Mouse (Mus musculus): ENCODE measurements around the gene Rpl23. TPM values are rescaled to one million over a fixed set of nuclear protein-coding genes. Genes with fewer than 3 reads are reported as not detected.

The Rpl23 gene
- polyA plus RNA-seq, 2 experiments = 484 to 502 TPM

DNA sequence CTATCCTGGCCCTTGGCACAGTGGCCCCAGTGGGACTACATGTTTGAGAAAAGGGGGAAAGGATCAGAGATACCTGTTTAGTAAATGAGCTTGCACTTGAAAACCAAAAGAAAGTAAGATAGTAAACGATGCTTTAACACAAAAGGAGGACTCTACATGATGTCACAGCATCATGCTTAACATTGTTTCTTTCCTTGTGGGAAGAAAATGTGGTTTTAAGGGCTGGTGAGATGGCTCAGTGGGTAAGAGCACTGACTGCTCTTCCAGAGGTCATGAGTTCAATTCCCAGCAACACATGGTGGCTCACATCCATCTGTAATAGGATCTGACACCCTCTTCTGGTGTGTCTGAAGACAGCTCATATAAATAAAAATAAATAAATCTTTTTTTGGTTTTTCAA, 24.1 kb downstream of the Rpl23 start:
- H3K36me3 ChIP-seq (replicated peaks; ENCODE audit: control insufficient read depth, insufficient read depth, low read depth) = peaks cover 25% of the 10 kb centered on the region
- H3K4me1 ChIP-seq (replicated peaks; ENCODE audit: control insufficient read depth in 2 of 2, insufficient read depth in 2 of 2, low read length in 1 of 2) = peaks cover 0 to 5% of the 10 kb centered on the region in 2 experiments; a peak in 2 of 4 replicates
- H3K9me3 ChIP-seq (ENCODE audit: control insufficient read depth, low read length) = no peaks in the 10 kb centered on the region
- H3K27me3 ChIP-seq (ENCODE audit: control insufficient read depth, insufficient read depth, low read length) = no peaks in the 10 kb centered on the region
- TF ChIP-seq EP300 (IDR thresholded peaks at IDR 0.05; ENCODE audit: low read depth) (no peak), CTCF (IDR thresholded peaks at IDR 0.05; ENCODE audit: low read depth) (no peak)
- DNase-seq (ENCODE audit: low read depth in 3 of 3, low spot score in 3 of 3) (no peak), ATAC-seq (ENCODE audit: insufficient read depth) (no peak)
- no peak overlapping the region for H3K9ac ChIP-seq (replicated peaks)
- 68% methylated on average over 1 of the region's 1 CpGs for WGBS (ENCODE audit: insufficient replicate concordance)
- no peak overlapping the region for H3K4me2 ChIP-seq (ENCODE audit: low read depth)
- H3K27ac ChIP-seq = no peak overlapping the region
- H3K4me3 ChIP-seq (ENCODE audit: insufficient read depth in 1 of 2, low read depth in 2 of 2, low read length in 2 of 2) = no peak overlapping the region

DNA sequence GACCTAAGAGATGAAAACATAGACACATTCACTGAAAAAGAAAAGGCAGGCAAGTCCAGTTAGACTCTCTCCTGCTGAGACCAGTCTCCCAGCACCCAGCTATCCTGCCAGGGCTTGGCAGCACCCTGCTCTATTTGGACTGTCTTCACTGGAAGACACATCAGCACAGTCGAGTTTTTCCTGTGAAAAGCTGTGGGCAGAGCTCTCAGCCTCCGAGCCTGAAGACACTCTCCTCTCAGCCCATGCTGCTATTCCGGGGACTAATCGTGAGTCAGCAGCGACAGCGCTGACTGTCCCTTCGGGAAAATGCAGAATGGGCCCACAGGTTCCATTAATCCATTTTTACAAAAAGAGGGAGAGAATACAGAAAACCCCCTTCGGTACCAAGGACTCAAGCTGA, 29.0 kb downstream of the Rpl23 start:
- H3K9me3 ChIP-seq (ENCODE audit: control insufficient read depth, low read length) = no peaks in the 10 kb centered on the region
- no peak overlapping the region for H3K27ac ChIP-seq
- DNase-seq (ENCODE audit: low read depth in 3 of 3, low spot score in 3 of 3) (no peak), ATAC-seq (ENCODE audit: insufficient read depth) (no peak)
- TF ChIP-seq EP300 (IDR thresholded peaks at IDR 0.05; ENCODE audit: low read depth) (no peak), CTCF (IDR thresholded peaks at IDR 0.05; ENCODE audit: low read depth) (no peak)
- H3K4me1 ChIP-seq (replicated peaks; ENCODE audit: control insufficient read depth in 2 of 2, insufficient read depth in 2 of 2, low read length in 1 of 2) = peaks cover 0 to 7% of the 10 kb centered on the region in 2 experiments; a peak in 2 of 4 replicates
- H3K27me3 ChIP-seq (ENCODE audit: control insufficient read depth, insufficient read depth, low read length) = no peaks in the 10 kb centered on the region
- H3K4me3 ChIP-seq (ENCODE audit: insufficient read depth in 1 of 2, low read depth in 2 of 2, low read length in 2 of 2) = no peak overlapping the region
- H3K36me3 ChIP-seq (replicated peaks; ENCODE audit: control insufficient read depth, insufficient read depth, low read depth) = peaks cover 33% of the 10 kb centered on the region
- no peak overlapping the region for H3K9ac ChIP-seq (replicated peaks)
- 89% methylated on average over 8 of the region's 8 CpGs for WGBS (ENCODE audit: insufficient replicate concordance)
- no peak overlapping the region for H3K4me2 ChIP-seq (ENCODE audit: low read depth)

DNA sequence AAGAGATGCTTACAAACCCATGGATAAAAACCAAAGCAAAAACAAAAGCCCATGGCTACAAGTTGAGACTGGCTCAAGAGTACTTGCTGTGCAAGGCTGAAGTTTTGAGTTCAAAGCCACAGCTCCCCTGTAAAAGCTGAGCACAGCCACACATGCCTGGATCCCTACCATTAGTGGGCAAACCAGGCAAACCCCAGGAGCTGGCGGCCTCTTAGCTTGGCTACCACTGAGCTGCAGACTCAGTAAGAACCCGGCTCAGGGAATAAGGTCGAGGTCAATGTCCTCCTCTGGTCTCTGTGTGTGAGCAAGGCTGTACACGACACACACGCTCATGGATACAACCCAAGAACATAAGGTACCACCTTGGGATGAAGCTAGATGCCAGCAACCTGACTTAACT, 33.7 kb downstream of the Rpl23 start:
- H3K4me3 ChIP-seq (ENCODE audit: insufficient read depth in 1 of 2, low read depth in 2 of 2, low read length in 2 of 2) = no peak overlapping the region
- DNase-seq (ENCODE audit: low read depth in 3 of 3, low spot score in 3 of 3) = no peak
- no peaks in the 10 kb centered on the region for H3K27me3 ChIP-seq (ENCODE audit: control insufficient read depth, insufficient read depth, low read length)
- no peak overlapping the region for H3K4me2 ChIP-seq (ENCODE audit: low read depth)
- WGBS (ENCODE audit: insufficient replicate concordance) = 79% methylated on average over 5 of the region's 5 CpGs
- no peak for ATAC-seq (ENCODE audit: insufficient read depth)
- peaks cover 32% of the 10 kb centered on the region for H3K36me3 ChIP-seq (replicated peaks; ENCODE audit: control insufficient read depth, insufficient read depth, low read depth)
- H3K27ac ChIP-seq = no peak overlapping the region
- peaks cover 0 to 11% of the 10 kb centered on the region in 2 experiments; a peak in 2 of 4 replicates for H3K4me1 ChIP-seq (replicated peaks; ENCODE audit: control insufficient read depth in 2 of 2, insufficient read depth in 2 of 2, low read length in 1 of 2)
- no peaks in the 10 kb centered on the region for H3K9me3 ChIP-seq (ENCODE audit: control insufficient read depth, low read length)
- no peak for TF ChIP-seq CTCF (IDR thresholded peaks at IDR 0.05; ENCODE audit: low read depth)
- no peak for TF ChIP-seq EP300 (IDR thresholded peaks at IDR 0.05; ENCODE audit: low read depth)
- H3K9ac ChIP-seq (replicated peaks) = no peak overlapping the region

DNA sequence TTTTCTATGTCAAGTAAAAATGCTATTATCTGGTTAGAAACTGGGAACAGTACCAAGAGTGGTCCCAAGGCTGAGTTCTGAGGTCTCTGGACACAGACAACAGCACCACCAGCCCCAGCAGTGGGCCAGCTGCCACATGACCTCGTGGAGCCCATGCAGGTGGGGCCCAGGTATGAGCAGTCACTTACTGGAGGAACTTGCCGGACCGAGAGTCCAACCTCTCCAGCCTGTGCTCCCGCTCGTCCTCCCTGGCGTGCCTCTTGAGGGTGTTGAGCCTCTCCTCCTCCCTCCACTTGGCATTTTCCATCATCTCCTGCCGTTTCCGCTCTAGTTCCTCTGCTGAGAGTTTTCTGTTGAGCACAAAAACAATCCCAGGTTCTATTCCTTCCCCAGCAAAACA, 34.5 kb downstream of the Rpl23 start:
- no peak overlapping the region for H3K4me3 ChIP-seq (ENCODE audit: insufficient read depth in 1 of 2, low read depth in 2 of 2, low read length in 2 of 2)
- WGBS (ENCODE audit: insufficient replicate concordance) = 87% methylated on average over 8 of the region's 8 CpGs
- ATAC-seq (ENCODE audit: insufficient read depth) = no peak
- no peak for DNase-seq (ENCODE audit: low read depth in 3 of 3, low spot score in 3 of 3)
- H3K4me2 ChIP-seq (ENCODE audit: low read depth) = no peak overlapping the region
- peaks cover 4 to 18% of the 10 kb centered on the region in 2 experiments; a peak in 3 of 4 replicates for H3K4me1 ChIP-seq (replicated peaks; ENCODE audit: control insufficient read depth in 2 of 2, insufficient read depth in 2 of 2, low read length in 1 of 2)
- H3K9me3 ChIP-seq (ENCODE audit: control insufficient read depth, low read length) = no peaks in the 10 kb centered on the region
- H3K27me3 ChIP-seq (ENCODE audit: control insufficient read depth, insufficient read depth, low read length) = no peaks in the 10 kb centered on the region
- no peak overlapping the region for H3K27ac ChIP-seq
- no peak for TF ChIP-seq EP300 (IDR thresholded peaks at IDR 0.05; ENCODE audit: low read depth)
- H3K9ac ChIP-seq (replicated peaks) = no peak overlapping the region
- H3K36me3 ChIP-seq (replicated peaks; ENCODE audit: control insufficient read depth, insufficient read depth, low read depth) = peaks cover 27% of the 10 kb centered on the region

DNA sequence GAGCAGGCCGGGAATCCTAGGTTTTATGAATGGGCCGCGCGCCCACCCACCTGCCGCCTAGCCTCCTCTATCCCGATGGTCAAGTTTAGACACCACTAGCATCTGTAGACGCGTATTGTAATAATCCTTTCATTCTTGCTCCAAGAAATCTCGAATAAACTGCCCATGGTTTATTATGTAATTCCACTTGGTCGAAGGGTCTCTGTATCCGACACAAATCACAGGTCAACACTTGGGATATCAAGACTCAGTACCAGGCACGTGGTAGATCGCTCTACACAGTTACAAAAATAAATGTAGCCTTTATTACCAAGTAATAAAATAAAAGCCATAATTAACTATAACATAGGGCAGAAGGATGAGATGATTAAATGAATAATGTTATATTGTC, 36.9 kb downstream of the Rpl23 start:
- Histone ChIP-seq H3K4me2 (ENCODE audit: low read depth) (peak overlapping the region; percentile 73), H3K36me3 (replicated peaks; ENCODE audit: control insufficient read depth, insufficient read depth, low read depth) (peaks cover 13% of the 10 kb centered on the region), H3K9me3 (ENCODE audit: control insufficient read depth, low read length) (no peaks in the 10 kb centered on the region), H3K27ac (no peak overlapping the region), H3K4me3 (ENCODE audit: insufficient read depth in 1 of 2, low read depth in 2 of 2, low read length in 2 of 2) (peak overlapping the region; percentile 71 to 87), H3K4me1 (replicated peaks; ENCODE audit: control insufficient read depth in 2 of 2, insufficient read depth in 2 of 2, low read length in 1 of 2) (peaks cover 6 to 22% of the 10 kb centered on the region in 2 experiments; a peak in 3 of 4 replicates), H3K9ac (replicated peaks) (peak overlapping the region; percentile 6), H3K27me3 (ENCODE audit: control insufficient read depth, insufficient read depth, low read length) (no peaks in the 10 kb centered on the region)
- no peak for ATAC-seq (ENCODE audit: insufficient read depth)
- TF ChIP-seq CTCF (IDR thresholded peaks at IDR 0.05; ENCODE audit: low read depth) (no peak), EP300 (IDR thresholded peaks at IDR 0.05; ENCODE audit: low read depth) (no peak)
- WGBS (ENCODE audit: insufficient replicate concordance) = 6% methylated on average over 13 of the region's 13 CpGs
- DNase-seq (ENCODE audit: low read depth in 3 of 3, low spot score in 3 of 3) = no peak

All from liver, embryonic 14.5 days (tissue).